Comparison of ENCODE assay signal across 11 mouse cellular contexts in the genomic region with DNA sequence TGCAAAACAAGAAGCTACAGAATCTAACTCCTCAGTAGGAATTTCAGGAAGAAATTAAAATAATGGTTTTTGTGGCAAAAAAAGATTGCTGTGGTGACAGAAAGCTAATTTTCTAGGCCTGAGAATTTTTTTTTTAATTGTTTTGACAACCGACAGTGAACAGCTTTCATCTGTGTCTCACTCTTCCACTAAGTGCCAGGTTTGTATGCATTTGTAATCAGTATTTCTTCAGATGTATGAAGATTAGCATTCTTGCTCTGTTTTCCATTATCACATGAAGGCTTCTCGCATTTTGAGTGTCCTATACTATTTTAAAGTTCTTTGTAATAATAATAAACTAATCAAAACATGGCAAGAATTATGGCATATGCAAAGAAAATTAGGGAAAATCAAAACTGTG.
"Had no signal": no experiment of that assay in that cellular context is flagged by ENCODE, and none has a peak within 500 bp of the region (broad histone marks: within the 10 kb centered on the region; RNA-seq: fewer than 3 reads in every experiment).

No protein-coding gene starts in this region.

- H3K4me1 ChIP-seq: kidney, embryonic 15.5 days; liver, embryonic 13.5 days; midbrain, embryonic 13.5 days had no signal

- H3K27me3 ChIP-seq: kidney, embryonic 15.5 days; liver, embryonic 13.5 days; midbrain, embryonic 13.5 days had no signal

- H3K4me3 ChIP-seq: kidney, embryonic 15.5 days; liver, embryonic 13.5 days; midbrain, embryonic 13.5 days had no signal

- H3K27ac ChIP-seq: kidney, embryonic 15.5 days; liver, embryonic 13.5 days; macrophage; midbrain, embryonic 13.5 days had no signal

- H3K9ac ChIP-seq: kidney, embryonic 15.5 days; liver, embryonic 13.5 days; midbrain, embryonic 13.5 days had no signal

- H3K4me2 ChIP-seq: kidney, embryonic 15.5 days; liver, embryonic 13.5 days; midbrain, embryonic 13.5 days had no signal

- DNase-seq: kidney, adult 8-10 months; kidney, postnatal 10 days; kidney, postnatal 36 days; layer of hippocampus, adult 9-11 months; liver, embryonic 13.5 days; lung, adult 2 months; thymus, adult 18-20 months; thymus, postnatal 36 days had no signal

- H3K36me3 ChIP-seq: kidney, embryonic 15.5 days; liver, embryonic 13.5 days; midbrain, embryonic 13.5 days had no signal

- ATAC-seq: midbrain, embryonic 13.5 days had no signal

- H3K9me3 ChIP-seq: kidney, embryonic 15.5 days; liver, embryonic 13.5 days; midbrain, embryonic 13.5 days had no signal
